Mouse (Mus musculus) E14TG2a.4 (cell line): ENCODE results near the gene Ndufb10.
"Not testable (repeated sequence)": the region's sequence is repeated elsewhere in the genome, so short reads cannot be mapped to it uniquely, and the experiment has no call there.

Experiments
- CTCF ChIP-seq: conservative IDR thresholded peaks from 2 replicates; pipeline ENCODE4 v1.5.1; 2014; ENCODE audit warnings: low read length
- NANOG ChIP-seq: IDR thresholded peaks from 2 replicates; pipeline ENCODE4 v1.6.1; 2014; ENCODE audit warnings: borderline replicate concordance, low read length, mixed read lengths

GRCm38 (mm10) chr17:24721383-24721955 is 2.8 kb downstream of the Ndufb10 start:
- not testable (repeated sequence) for TF ChIP-seq CTCF, NANOG
